12 mouse cellular contexts compared by ENCODE assay signal in genomic region chr16:50847693-50848092, GRCm38 (mm10).
A peak's percentile ranks its signal among the peaks of the same experiment; 100 is the strongest.
DNase-seq lines count a peak whose midpoint lies in the region; TF ChIP-seq lines count a peak whose summit lies in the region.
"Had no signal": no experiment of that assay in that cellular context is flagged by ENCODE, and none has a peak within 500 bp of the region (broad histone marks: within the 10 kb centered on the region; RNA-seq: fewer than 3 reads in every experiment).

No protein-coding gene starts in this region.

- H3K4me2 ChIP-seq in CH12.LX (ENCODE audit: insufficient read depth, low read depth, poor library complexity, severe bottlenecking) = no peak overlapping the region
- H3K4me2 ChIP-seq: forebrain, embryonic 15.5 days; heart, embryonic 11.5 days; neural tube, embryonic 15.5 days had no signal

- peak; percentile 42 to 74; a peak in 3 of 4 replicates for TF ChIP-seq CTCF in CH12.LX (conservative IDR thresholded peaks at IDR 0.05 in 1 of 2, IDR thresholded peaks at IDR 0.05 in 1 of 2; ENCODE audit: low read depth in 2 of 2, low read length in 2 of 2)
- TF ChIP-seq CTCF in cortical plate, adult 2 months (IDR thresholded peaks at IDR 0.05; ENCODE audit: extremely low read depth, insufficient read depth, low read length) = peak; percentile 51

- H3K4me1 ChIP-seq in CH12.LX (ENCODE audit: control insufficient read depth in 1 of 2, insufficient read depth in 2 of 2) = no peaks in the 10 kb centered on the region
- no peaks in the 10 kb centered on the region for H3K4me1 ChIP-seq in cortical plate, adult 2 months (ENCODE audit: control insufficient read depth, insufficient read depth, low read length)
- H3K4me1 ChIP-seq: forebrain, embryonic 15.5 days; neural tube, embryonic 15.5 days had no signal

- in situ Hi-C loops in CH12.LX (cut with MboI; ENCODE audit: low pct_ligation_motif_present, low pct_unique_long_range_greater_than_20kb, low sequenced_read_pairs) = no loop called here

- H3K9me3 ChIP-seq in CH12.LX (replicated peaks; ENCODE audit: low read length) = no peaks in the 10 kb centered on the region
- H3K9me3 ChIP-seq: forebrain, embryonic 15.5 days; neural tube, embryonic 15.5 days had no signal

- no peaks in the 10 kb centered on the region for H3K27me3 ChIP-seq in CH12.LX (replicated peaks)
- H3K27me3 ChIP-seq: forebrain, embryonic 15.5 days; neural tube, embryonic 15.5 days had no signal

- no peak for TF ChIP-seq POLR2A in CH12.LX (IDR thresholded peaks at IDR 0.05; ENCODE audit: low read depth, low read length)
- no peak for TF ChIP-seq POLR2A in cortical plate, adult 2 months (IDR thresholded peaks at IDR 0.05; ENCODE audit: extremely low read depth, insufficient read depth, low read length)

- no peaks in the 10 kb centered on the region for H3K79me2 ChIP-seq in CH12.LX (replicated peaks; ENCODE audit: control insufficient read depth, extremely low read depth, insufficient read depth, poor library complexity, severe bottlenecking)

- DNase-seq in embryo, embryonic 10.5 days (ENCODE audit: low spot score) = peak; percentile 10
- DNase-seq in embryo, embryonic 9.5 days (ENCODE audit: extremely low spot score) = no peak
- peak; percentile 11 to 67 for DNase-seq in layer of hippocampus, adult 18-20 months (ENCODE audit: low spot score in 2 of 2)
- no peak for DNase-seq in layer of hippocampus, postnatal 14 days (ENCODE audit: low spot score in 2 of 2)
- DNase-seq in CH12.LX (ENCODE audit: extremely low read depth) = peak; percentile 17
- DNase-seq in spleen, adult 18-20 months = no peak
- DNase-seq in c-Kit-positive CD71-positive TER-119-positive erythroid progenitor cells, embryonic 14.5 days (ENCODE audit: low spot score) = no peak
- DNase-seq: kidney, adult 11 months had no signal

- no peak overlapping the region for H3K9ac ChIP-seq in CH12.LX (ENCODE audit: insufficient read depth, low read depth)
- H3K9ac ChIP-seq: forebrain, embryonic 15.5 days; neural tube, embryonic 15.5 days had no signal

- H3K4me3 ChIP-seq in CH12.LX (replicated peaks in 1 of 3; ENCODE audit: low read depth in 2 of 3, low read length in 2 of 3, poor library complexity in 1 of 3) = no peak overlapping the region
- no peak overlapping the region for H3K4me3 ChIP-seq in cortical plate, adult 2 months (ENCODE audit: insufficient read depth, low read length)
- H3K4me3 ChIP-seq: forebrain, embryonic 15.5 days; neural tube, embryonic 15.5 days had no signal

- H3K27ac ChIP-seq in CH12.LX (ENCODE audit: insufficient read depth, low read depth) = no peak overlapping the region
- H3K27ac ChIP-seq in cortical plate, adult 2 months (ENCODE audit: insufficient read depth, low read length) = no peak overlapping the region
- H3K27ac ChIP-seq: forebrain, embryonic 15.5 days; neural tube, embryonic 15.5 days had no signal

- TF ChIP-seq RAD21 in CH12.LX (IDR thresholded peaks at IDR 0.05; ENCODE audit: low read depth, low read length) = peak; percentile 72

- H3K36me3 ChIP-seq in CH12.LX (replicated peaks in 1 of 2; ENCODE audit: control insufficient read depth in 1 of 2, insufficient read depth in 1 of 2, low read length in 1 of 2) = no peaks in the 10 kb centered on the region
- H3K36me3 ChIP-seq: forebrain, embryonic 15.5 days; neural tube, embryonic 15.5 days had no signal

- TF ChIP-seq EP300 in CH12.LX (IDR thresholded peaks at IDR 0.05; ENCODE audit: low read length) = no peak

- dilution Hi-C loops in CH12.LX (cut with MboI; ENCODE audit: extremely low pct_ligation_motif_present, extremely low pct_unique_long_range_greater_than_20kb, low sequenced_read_pairs) = no loop called here

TF ChIP-seq in CH12.LX, 34 proteins besides CTCF, POLR2A, EP300 and RAD21:
- no peak for TF ChIP-seq RCOR1 (conservative IDR thresholded peaks at IDR 0.05; ENCODE audit: low read depth, low read length)
- no peak for TF ChIP-seq USF2 (conservative IDR thresholded peaks at IDR 0.05; ENCODE audit: low read depth, low read length)
- TF ChIP-seq NELFE (IDR thresholded peaks at IDR 0.05; ENCODE audit: low read depth, low read length) = no peak
- TF ChIP-seq JUN (IDR thresholded peaks at IDR 0.05; ENCODE audit: insufficient read depth, low read depth, low read length) = no peak
- peak; percentile 60 for TF ChIP-seq SMC3 (IDR thresholded peaks at IDR 0.05; ENCODE audit: low read depth, low read length)

Comparison
In these comparisons a context has a peak if more than half of its experiments do, and no peak if none do; other contexts are left out.
1. DNase-seq: peak in embryo, embryonic 10.5 days (single experiment), layer of hippocampus, adult 18-20 months (2 of 2) and CH12.LX (single experiment); none in embryo, embryonic 9.5 days (single experiment), layer of hippocampus, postnatal 14 days (0 of 2), spleen, adult 18-20 months (0 of 2) and c-Kit-positive CD71-positive TER-119-positive erythroid progenitor cells, embryonic 14.5 days (single experiment).